Mouse (Mus musculus) neural tube, embryonic 12.5 days (tissue): Measurements from ENCODE around the gene Ank3. TPM values are rescaled to one million over a fixed set of nuclear protein-coding genes. Genes with fewer than 3 reads are reported as not detected.

Experiments
- ATAC-seq: fragments of 200-750 bp; cut with Nextera tagmentation; 2 replicates; pipeline ENCODE4 v1.8.0; 2017; ENCODE audit warnings: low read depth, mild to moderate bottlenecking, moderate TSS enrichment, moderate library complexity; ENCODE audit not compliant: low FRiP score
- H3K27ac ChIP-seq: fragments of 300-500 bp; sonication (generic); 2 replicates; pipeline ENCODE4 v1.5.1; 2016
- H3K27me3 ChIP-seq: fragments of 300-500 bp; sonication (generic); replicated peaks from 2 replicates; pipeline ENCODE4 v1.6.1; 2016; ENCODE audit warnings: mild to moderate bottlenecking
- H3K36me3 ChIP-seq: fragments of 300-500 bp; sonication (generic); 2 replicates; pipeline ENCODE4 v1.6.1; 2016; ENCODE audit warnings: mild to moderate bottlenecking
- H3K4me1 ChIP-seq: fragments of 300-500 bp; sonication (generic); 2 replicates; pipeline ENCODE4 v1.6.1; 2016
- H3K4me2 ChIP-seq: fragments of 300-500 bp; sonication (generic); replicated peaks from 2 replicates; pipeline ENCODE4 v1.6.1; 2016; ENCODE audit warnings: mild to moderate bottlenecking
- H3K4me3 ChIP-seq: fragments of 300-500 bp; sonication (generic); 2 replicates; pipeline ENCODE4 v1.5.1; 2016
- H3K9ac ChIP-seq: fragments of 300-500 bp; sonication (generic); 2 replicates; pipeline ENCODE4 v1.6.1; 2016; ENCODE audit warnings: mild to moderate bottlenecking
- H3K9me3 ChIP-seq: fragments of 300-500 bp; sonication (generic); 2 replicates; pipeline ENCODE4 v1.6.1; 2016; ENCODE audit warnings: mild to moderate bottlenecking
- WGBS: fragments of 180-500 bp; shearing (Covaris S2); methylation state at CpG from one replicate; pipeline ENCODE4 v1.1.7; 2016; 5-methylcytosine and 5-hydroxymethylcytosine counted together
- polyA plus RNA-seq: library from polyadenylated mRNA; unstranded; fragments of >200 nt; fragmentation: Nextera tagmentation; extraction: Ambion mirVana; gene quantifications from 2 replicates; pipeline ENCODE4 v1.2.1, GENCODE M21; 2016

Gene Ank3
- polyA plus RNA-seq, 1 experiment from 2014 or later = 95.5 TPM

DNA sequence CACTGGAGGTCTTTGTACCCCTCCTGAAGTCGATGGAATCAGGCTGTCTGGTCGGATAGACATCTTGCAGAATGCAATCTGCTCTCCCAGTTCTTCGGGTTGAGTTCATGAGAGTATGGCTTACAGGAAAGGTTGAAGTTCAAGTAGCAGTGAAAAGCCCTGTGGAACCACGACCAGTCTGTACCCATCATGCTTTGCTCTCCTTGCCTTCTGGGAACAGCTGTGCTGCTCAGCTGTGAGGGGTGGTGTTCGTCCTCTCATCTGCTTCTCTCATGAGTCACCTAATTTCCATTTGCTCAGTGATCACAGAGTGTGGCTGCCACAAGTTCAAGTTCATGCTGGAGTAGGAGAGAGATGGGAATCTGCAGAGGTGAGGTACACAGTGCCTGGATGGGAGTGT, 348.2 kb downstream of the Ank3 start:
- 56% methylated on average over 5 of the region's 5 CpGs for WGBS
- Histone ChIP-seq H3K9me3 (no peaks in the 10 kb centered on the region), H3K4me1 (peaks cover 44% of the 10 kb centered on the region)

DNA sequence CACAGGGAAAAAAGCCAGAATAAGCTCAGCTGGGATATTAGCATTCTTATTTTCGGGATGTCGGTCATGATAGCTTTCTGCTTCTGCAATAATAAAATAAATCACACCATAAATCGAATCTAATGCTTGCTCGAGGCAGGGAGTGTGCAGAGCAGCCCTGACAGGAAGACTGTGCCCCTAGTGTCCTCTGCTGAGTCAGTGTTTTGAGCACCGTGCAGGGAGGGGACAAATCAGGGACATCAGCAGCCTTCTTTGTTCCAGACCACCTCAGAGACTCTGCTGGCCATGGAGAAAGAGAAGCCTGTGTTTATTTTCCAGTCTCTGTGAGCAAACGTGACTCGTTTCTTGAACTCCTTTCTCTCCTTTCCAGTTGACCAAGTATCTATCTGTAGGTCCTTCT, 352.8 kb downstream of the Ank3 start:
- Histone ChIP-seq H3K36me3 (no peaks in the 10 kb centered on the region), H3K4me3 (no peak overlapping the region), H3K9me3 (no peaks in the 10 kb centered on the region), H3K27me3 (no peaks in the 10 kb centered on the region), H3K27ac (peak overlapping the region; percentile 58; the same call in 1 of the 2 replicates), H3K4me2 (no peak overlapping the region; the same call in 1 of the 2 replicates), H3K9ac (no peak overlapping the region), H3K4me1 (peaks cover 15% of the 10 kb centered on the region; the same call in 1 of the 2 replicates)
- ATAC-seq = peak; percentile 86
- 27% methylated on average over 7 of the region's 7 CpGs for WGBS

More for the DNA sequence above, 348.2 kb downstream of the Ank3 start:
- no peak for ATAC-seq
- Histone ChIP-seq H3K36me3 (no peaks in the 10 kb centered on the region), H3K27me3 (no peaks in the 10 kb centered on the region), H3K27ac (no peak overlapping the region), H3K9ac (no peak overlapping the region), H3K4me2 (no peak overlapping the region), H3K4me3 (no peak overlapping the region)

DNA sequence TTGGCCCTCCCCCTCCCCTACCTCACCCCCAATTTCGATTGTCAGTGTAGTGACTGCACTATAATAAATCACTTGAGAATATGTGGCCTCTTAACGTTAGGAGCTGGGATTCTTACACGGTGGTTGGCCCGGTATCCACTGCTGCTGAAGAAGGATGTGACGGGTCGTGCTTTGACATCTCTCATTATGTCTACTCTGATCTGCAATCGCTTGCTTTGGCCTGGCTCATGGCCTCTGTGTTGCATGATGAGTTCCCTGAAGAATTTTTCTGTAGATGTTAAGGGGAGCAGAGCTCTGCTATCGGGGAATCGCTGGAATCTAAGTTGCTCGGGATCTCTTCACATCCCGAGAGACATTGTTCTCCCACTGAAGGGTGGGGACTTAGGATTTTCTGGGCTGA, 354.9 kb downstream of the Ank3 start:
- Histone ChIP-seq H3K27me3 (no peaks in the 10 kb centered on the region), H3K36me3 (no peaks in the 10 kb centered on the region), H3K4me2 (no peak overlapping the region), H3K27ac (no peak overlapping the region), H3K4me1 (peaks cover 9% of the 10 kb centered on the region; the same call in 1 of the 2 replicates), H3K9ac (no peak overlapping the region), H3K9me3 (no peaks in the 10 kb centered on the region), H3K4me3 (no peak overlapping the region)
- ATAC-seq = no peak
- 78% methylated on average over 11 of the region's 11 CpGs for WGBS

DNA sequence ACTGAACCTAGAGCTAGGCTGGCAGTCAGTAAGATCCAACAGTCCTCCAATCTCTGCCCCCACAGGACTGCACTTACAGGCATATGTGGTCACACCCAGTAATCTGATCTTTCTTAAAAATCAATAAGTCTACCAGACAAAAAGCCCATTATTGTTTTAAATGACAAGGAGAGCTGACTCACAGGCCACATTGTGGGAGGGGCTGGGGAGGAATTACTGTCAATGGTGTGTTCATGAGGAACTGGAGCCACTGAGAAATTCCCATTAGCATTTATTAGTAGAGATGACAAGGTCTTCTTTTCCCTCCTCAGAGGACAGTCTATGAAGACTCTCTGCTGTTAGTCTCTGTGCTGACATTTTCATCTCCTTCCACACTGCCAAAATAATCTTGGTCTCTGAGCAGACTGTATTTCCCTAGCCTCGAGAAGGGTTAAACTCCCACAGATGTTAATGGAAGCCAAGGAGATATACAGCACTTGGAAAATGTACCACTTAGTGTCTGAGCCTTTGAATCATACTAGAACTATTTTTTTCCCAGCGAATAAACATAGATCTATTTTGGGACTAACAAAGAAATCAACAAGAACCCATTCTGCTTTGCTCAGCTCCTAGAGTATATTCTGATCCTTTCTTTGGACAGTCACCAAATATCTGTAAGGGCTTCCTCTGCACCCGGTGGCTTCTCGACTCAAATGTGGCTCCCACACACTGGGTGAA, 358.5 kb downstream of the Ank3 start:
- H3K36me3 ChIP-seq = no peaks in the 10 kb centered on the region
- no peak overlapping the region for H3K4me2 ChIP-seq
- peaks cover 6% of the 10 kb centered on the region; the same call in 1 of the 2 replicates for H3K4me1 ChIP-seq
- 82% methylated on average over 4 of the region's 4 CpGs for WGBS
- no peaks in the 10 kb centered on the region for H3K9me3 ChIP-seq
- no peak for ATAC-seq
- no peak overlapping the region for H3K27ac ChIP-seq
- H3K9ac ChIP-seq = no peak overlapping the region
- no peak overlapping the region for H3K4me3 ChIP-seq
- H3K27me3 ChIP-seq = no peaks in the 10 kb centered on the region

DNA sequence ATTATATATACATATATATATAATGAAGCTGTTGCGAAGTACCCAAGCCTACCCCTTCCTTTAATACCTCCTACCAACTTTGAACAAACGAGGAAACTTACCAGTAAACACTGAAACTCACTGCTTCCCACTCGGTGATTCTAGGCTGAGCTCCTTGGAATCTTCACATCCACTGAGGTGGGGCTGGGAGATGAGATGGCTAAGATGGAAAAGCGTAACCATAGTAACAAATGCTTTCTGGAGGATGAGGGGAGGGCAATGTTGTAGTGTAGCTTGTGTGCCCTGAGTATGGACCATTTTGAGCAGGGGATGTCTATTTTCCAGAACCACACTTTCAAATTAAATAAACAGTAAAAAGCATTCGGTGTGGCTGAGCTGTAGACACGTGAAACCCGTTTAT, 364.4 kb downstream of the Ank3 start:
- no peak overlapping the region for H3K4me3 ChIP-seq
- H3K27ac ChIP-seq = no peak overlapping the region
- H3K27me3 ChIP-seq = no peaks in the 10 kb centered on the region
- no peak for ATAC-seq
- peaks cover 10% of the 10 kb centered on the region for H3K4me1 ChIP-seq
- no peaks in the 10 kb centered on the region for H3K36me3 ChIP-seq
- no peak overlapping the region for H3K9ac ChIP-seq
- H3K9me3 ChIP-seq = no peaks in the 10 kb centered on the region
- 76% methylated on average over 7 of the region's 7 CpGs for WGBS
- H3K4me2 ChIP-seq = no peak overlapping the region

DNA sequence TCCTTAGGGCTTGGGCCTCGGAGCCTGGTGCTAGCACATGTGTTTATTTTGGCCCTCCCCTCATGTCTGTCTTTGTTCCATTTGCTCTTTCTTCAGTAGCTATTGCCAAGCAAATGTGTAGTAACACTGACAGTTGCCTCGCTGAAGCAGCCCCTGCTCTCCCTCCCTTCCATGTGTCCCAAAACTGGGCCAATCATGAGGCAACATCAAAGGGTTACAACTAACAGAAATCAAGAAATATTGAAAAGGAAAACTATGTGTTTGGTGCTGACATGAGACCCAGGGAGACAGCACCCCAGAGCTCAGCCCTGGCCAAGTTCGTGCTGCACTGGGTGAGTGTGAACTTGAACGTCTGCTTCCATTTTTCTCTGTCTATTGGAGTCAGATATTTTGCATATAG, 365.8 kb downstream of the Ank3 start:
- ATAC-seq = no peak
- WGBS = 54% methylated on average over 4 of the region's 4 CpGs
- no peaks in the 10 kb centered on the region for H3K27me3 ChIP-seq
- peaks cover 10% of the 10 kb centered on the region for H3K4me1 ChIP-seq
- H3K4me2 ChIP-seq = no peak overlapping the region
- H3K4me3 ChIP-seq = no peak overlapping the region
- no peak overlapping the region for H3K9ac ChIP-seq
- H3K36me3 ChIP-seq = no peaks in the 10 kb centered on the region
- no peak overlapping the region for H3K27ac ChIP-seq
- no peaks in the 10 kb centered on the region for H3K9me3 ChIP-seq

DNA sequence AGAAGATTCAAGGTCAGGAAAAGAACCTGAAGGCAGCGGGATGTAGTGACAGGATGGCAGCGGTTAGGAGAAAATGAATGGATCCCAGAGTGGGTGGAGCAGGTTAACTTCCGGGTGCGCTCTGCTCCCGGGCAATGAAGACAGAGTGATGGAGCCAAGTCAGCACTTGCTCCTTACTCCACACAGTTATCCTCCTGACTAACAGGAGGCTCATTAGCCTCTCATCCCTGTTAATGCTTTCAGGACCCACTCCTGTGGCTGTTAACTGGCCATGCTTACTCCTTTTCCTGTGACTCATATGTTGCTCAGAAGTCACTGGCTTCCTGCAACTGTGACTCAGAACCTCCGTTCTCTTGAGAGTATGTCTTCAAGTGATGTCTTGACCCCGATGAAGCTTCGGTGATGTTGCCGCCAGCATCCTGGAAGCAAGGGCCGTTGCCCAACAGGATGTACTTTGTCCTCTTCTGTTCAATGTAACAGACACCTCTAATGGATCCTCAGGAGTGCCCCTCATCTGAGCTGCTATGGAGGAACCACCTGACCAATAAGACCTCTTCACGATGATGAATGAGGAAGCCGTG, 378.6 kb downstream of the Ank3 start:
- Histone ChIP-seq H3K9me3 (no peaks in the 10 kb centered on the region), H3K36me3 (no peaks in the 10 kb centered on the region), H3K4me3 (no peak overlapping the region), H3K4me1 (0 out of 2 replicates have a peak, but pooled peaks cover 2% of the 10 kb centered on the region), H3K4me2 (no peak overlapping the region), H3K27ac (no peak overlapping the region), H3K27me3 (no peaks in the 10 kb centered on the region), H3K9ac (no peak overlapping the region)
- ATAC-seq = no peak
- 91% methylated on average over 12 of the region's 12 CpGs for WGBS

DNA sequence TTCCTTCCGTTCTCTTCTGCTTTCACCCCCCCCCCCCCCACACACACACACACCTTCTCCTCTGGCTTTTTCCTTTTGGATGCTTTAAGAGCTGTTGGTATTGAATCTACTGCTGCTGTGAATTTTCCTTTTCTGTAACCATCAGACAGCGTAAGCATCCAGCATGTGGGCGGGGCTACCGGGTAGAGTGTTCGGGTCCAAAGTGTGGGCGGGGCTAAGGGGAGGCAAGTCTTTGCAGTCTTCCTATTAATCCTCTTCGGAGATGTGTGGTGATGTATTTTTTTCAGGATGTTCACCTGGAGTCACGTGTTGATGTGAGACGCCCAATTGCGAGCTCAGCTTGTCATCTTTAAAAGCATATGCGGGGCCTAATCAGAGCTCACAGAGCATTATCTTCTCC, 379.2 kb downstream of the Ank3 start:
- H3K4me3 ChIP-seq = no peak overlapping the region
- no peak overlapping the region for H3K4me2 ChIP-seq
- no peaks in the 10 kb centered on the region for H3K27me3 ChIP-seq
- H3K4me1 ChIP-seq = 0 out of 2 replicates have a peak, but pooled peaks cover 2% of the 10 kb centered on the region
- 84% methylated on average over 11 of the region's 11 CpGs for WGBS
- no peak overlapping the region for H3K27ac ChIP-seq
- no peak overlapping the region for H3K9ac ChIP-seq
- H3K9me3 ChIP-seq = no peaks in the 10 kb centered on the region
- no peak for ATAC-seq
- no peaks in the 10 kb centered on the region for H3K36me3 ChIP-seq

DNA sequence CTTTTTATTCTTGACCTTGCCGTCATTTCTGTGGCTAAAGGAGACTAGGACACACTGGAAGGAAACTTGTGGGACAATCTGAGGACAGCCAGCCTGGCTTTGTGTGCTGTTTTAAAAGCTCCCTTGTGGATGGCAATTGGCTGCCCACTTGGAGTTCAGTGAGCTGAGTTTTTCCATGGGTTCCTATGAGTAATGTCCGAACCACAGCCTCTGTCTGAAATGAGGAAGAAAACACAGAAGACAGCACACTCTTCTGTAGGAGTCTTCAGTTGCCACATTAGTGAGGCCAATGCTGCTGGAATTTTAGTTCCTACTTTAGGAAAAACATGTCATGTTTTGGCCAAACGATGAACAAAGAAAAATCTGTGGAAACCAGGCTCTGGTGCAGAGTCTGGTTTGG, 380.7 kb downstream of the Ank3 start:
- no peak for ATAC-seq
- Histone ChIP-seq H3K4me3 (no peak overlapping the region), H3K36me3 (no peaks in the 10 kb centered on the region), H3K4me2 (no peak overlapping the region), H3K9ac (no peak overlapping the region), H3K27me3 (no peaks in the 10 kb centered on the region), H3K9me3 (no peaks in the 10 kb centered on the region), H3K4me1 (0 out of 2 replicates have a peak, but pooled peaks cover 2% of the 10 kb centered on the region), H3K27ac (no peak overlapping the region)
- WGBS = 90% methylated on average over 3 of the region's 3 CpGs

DNA sequence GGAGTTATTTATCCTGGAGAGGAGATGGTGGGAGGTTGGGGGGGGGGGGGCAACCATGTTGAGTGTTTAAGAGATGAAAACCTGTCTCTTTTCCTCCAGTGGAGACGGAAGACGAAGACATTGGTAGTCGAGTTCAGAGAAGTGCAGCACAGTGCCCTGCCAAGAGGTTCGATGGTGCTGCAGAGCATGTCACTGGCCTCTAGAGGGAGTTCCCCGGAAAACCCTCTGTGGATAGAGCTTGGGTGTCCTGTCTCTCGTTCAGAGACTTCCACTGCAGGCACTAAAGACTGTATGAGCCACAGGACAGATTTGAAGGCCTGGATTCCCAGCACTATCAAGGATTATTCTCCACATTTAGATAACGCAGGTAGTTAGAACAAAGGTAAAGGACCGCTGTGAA, 382.9 kb downstream of the Ank3 start:
- no peak overlapping the region for H3K4me2 ChIP-seq
- WGBS = 29% methylated on average over 8 of the region's 8 CpGs
- no peak for ATAC-seq
- H3K27ac ChIP-seq = no peak overlapping the region
- H3K9me3 ChIP-seq = no peaks in the 10 kb centered on the region
- H3K27me3 ChIP-seq = no peaks in the 10 kb centered on the region
- no peaks in the 10 kb centered on the region for H3K36me3 ChIP-seq
- H3K4me1 ChIP-seq = peaks cover 2% of the 10 kb centered on the region; the same call in 1 of the 2 replicates
- H3K4me3 ChIP-seq = no peak overlapping the region
- H3K9ac ChIP-seq = no peak overlapping the region

DNA sequence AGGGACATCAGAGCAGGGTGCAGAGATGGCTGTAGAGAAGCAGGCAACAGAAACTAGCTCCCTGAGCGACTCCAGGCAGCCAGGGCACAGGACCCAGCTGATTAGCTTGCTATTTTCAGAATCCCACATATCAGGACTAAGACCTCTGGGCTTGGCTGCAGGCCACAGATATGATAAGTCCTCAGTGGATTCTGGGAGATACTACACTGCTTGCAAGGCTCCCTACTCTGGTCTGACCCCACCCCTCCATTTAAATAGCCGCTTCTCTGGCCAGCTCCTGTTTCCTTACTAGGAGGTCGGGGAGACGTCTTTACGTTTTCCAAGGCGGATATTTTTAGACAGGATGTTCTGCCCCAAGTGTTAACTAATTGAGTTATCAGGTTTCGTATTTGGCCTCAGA, 386.7 kb downstream of the Ank3 start:
- Histone ChIP-seq H3K4me1 (peaks cover 4% of the 10 kb centered on the region; the same call in 1 of the 2 replicates), H3K36me3 (no peaks in the 10 kb centered on the region), H3K27ac (no peak overlapping the region), H3K27me3 (no peaks in the 10 kb centered on the region), H3K9me3 (no peaks in the 10 kb centered on the region), H3K4me3 (no peak overlapping the region), H3K9ac (no peak overlapping the region), H3K4me2 (no peak overlapping the region)
- WGBS = 58% methylated on average over 7 of the region's 7 CpGs
- ATAC-seq = no peak

DNA sequence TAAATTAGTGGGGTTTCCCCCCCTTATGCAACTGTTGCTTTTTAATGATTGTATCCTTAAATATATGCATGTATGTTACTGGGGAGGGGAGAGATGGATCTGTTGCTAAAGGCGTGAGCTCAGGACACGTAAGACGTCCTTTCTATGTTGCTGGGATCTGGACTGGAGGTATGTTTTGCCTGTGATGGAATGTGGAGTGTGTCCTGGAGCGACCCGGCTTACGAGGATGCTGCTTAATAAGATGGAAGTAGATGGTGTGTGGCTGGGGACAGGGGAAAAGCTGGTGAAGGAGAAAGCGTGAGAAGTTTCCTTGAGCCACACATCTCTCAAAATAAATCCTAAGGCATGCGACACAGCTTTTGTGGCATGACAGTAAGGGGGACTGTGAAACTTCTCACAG, 387.1 kb downstream of the Ank3 start:
- ATAC-seq = no peak
- H3K27ac ChIP-seq = no peak overlapping the region
- no peaks in the 10 kb centered on the region for H3K9me3 ChIP-seq
- H3K4me3 ChIP-seq = no peak overlapping the region
- WGBS = 82% methylated on average over 8 of the region's 8 CpGs
- no peak overlapping the region for H3K9ac ChIP-seq
- H3K36me3 ChIP-seq = no peaks in the 10 kb centered on the region
- no peaks in the 10 kb centered on the region for H3K27me3 ChIP-seq
- no peak overlapping the region for H3K4me2 ChIP-seq
- peaks cover 4% of the 10 kb centered on the region; the same call in 1 of the 2 replicates for H3K4me1 ChIP-seq
